Comparison of ENCODE assay signal across 8 mouse cellular contexts in the genomic region with DNA sequence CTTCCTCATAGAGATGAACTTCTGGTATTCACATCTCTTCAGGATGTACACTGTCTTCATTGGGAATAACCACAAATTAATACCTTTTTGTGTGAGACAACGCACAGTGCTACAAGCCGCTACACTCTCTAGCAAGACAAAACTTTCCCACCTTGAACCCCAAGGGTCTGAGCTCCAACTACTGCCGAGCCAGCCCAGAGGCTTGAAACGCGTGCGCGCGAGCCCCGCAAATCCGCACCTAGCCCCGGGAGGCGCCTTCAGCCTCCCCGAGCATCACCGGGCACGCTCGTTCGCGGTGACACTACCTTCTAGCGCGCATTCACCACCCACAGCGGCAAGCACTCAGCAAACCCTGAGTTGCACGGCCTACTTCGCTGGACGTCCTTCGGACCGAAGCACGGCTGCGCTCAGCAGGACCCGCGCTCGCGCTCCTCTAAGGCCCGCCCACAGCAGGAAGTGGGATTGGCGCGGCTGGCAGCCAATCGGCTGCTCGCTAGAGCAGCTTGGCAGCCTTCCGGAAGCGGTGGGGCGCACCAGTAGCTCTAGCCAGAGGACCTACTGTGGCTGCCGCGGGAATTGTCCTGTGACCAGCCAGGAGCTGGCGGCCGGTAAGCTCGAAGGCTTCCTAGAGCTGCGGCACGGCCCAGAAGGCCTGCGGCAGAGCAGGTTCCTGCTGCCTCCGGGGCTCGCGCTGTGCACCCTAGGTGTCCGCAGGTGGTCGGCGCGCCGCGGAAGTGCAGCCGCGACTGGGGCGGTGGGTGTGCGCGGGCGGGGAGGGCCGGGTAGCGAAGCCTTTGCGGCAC. TPM values are rescaled to one million over a fixed set of nuclear protein-coding genes. Genes with fewer than 3 reads are reported as not detected.
DNase-seq lines count a peak whose midpoint lies in the region; ATAC-seq lines count a peak whose summit lies in the region.

A gene (minus strand): TSS at position 438 of the 803 bp plus-strand sequence.
A gene (plus strand): TSS at position 515 of the 803 bp plus-strand sequence.
A gene (plus strand): TSS at position 531 of the 803 bp plus-strand sequence.

- H3K4me1 ChIP-seq in heart, embryonic 14.5 days (ENCODE audit: control insufficient read depth in 2 of 2, insufficient read depth in 2 of 2, low read length in 2 of 2), result peaks cover 0 to 2% of the 10 kb centered on the region in 2 experiments; a peak in 1 of 4 replicates
- peaks cover 31% of the 10 kb centered on the region for H3K4me1 ChIP-seq in liver, embryonic 13.5 days (replicated peaks)
- H3K4me1 ChIP-seq in stomach, embryonic 16.5 days (ENCODE audit: control insufficient read depth, insufficient read depth, low read length), result 0 out of 2 replicates have a peak, but pooled peaks cover 4% of the 10 kb centered on the region

- ATAC-seq in CD4-positive, CD25-positive, alpha-beta regulatory T cell, adult 4 months, result peak; percentile 98
- ATAC-seq in heart, embryonic 14.5 days (ENCODE audit: insufficient number of reproducible peaks, insufficient read depth, low FRiP score, low read depth), result peak; percentile 98
- peak; percentile 99 for ATAC-seq in liver, embryonic 13.5 days (ENCODE audit: low read depth)
- peak; percentile 100 for ATAC-seq in stomach, embryonic 16.5 days (ENCODE audit: insufficient read depth, low FRiP score)

- peak within 1 kb of the TSS; percentile 77 for H3K4me2 ChIP-seq in heart, embryonic 14.5 days (ENCODE audit: low read length)
- H3K4me2 ChIP-seq in liver, embryonic 13.5 days, result peak within 1 kb of the TSS; percentile 84
- peak within 1 kb of the TSS; percentile 58 for H3K4me2 ChIP-seq in stomach, embryonic 16.5 days (ENCODE audit: low read depth, low read length)

- peak within 1 kb of the TSS; percentile 84 to 93 for H3K27ac ChIP-seq in heart, embryonic 14.5 days (replicated peaks in 1 of 2; ENCODE audit: control insufficient read depth in 1 of 2, insufficient read depth in 1 of 2, low read depth in 2 of 2, low read length in 2 of 2)
- peak within 1 kb of the TSS; percentile 91 for H3K27ac ChIP-seq in liver, embryonic 13.5 days
- H3K27ac ChIP-seq in stomach, embryonic 16.5 days (ENCODE audit: low read length), result peak within 1 kb of the TSS; percentile 89

- WGBS in heart, embryonic 14.5 days, result under 1% methylated on average over 66 of the region's 66 CpGs
- WGBS in liver, embryonic 13.5 days (ENCODE audit: insufficient replicate concordance), result under 1% methylated on average over 66 of the region's 66 CpGs
- under 1% methylated on average over 66 of the region's 66 CpGs for WGBS in stomach, embryonic 16.5 days

- peaks cover 15% of the 10 kb centered on the region for H3K36me3 ChIP-seq in heart, embryonic 14.5 days (ENCODE audit: control insufficient read depth, insufficient read depth, low read length)
- peaks cover 16% of the 10 kb centered on the region for H3K36me3 ChIP-seq in liver, embryonic 13.5 days
- no peaks in the 10 kb centered on the region for H3K36me3 ChIP-seq in stomach, embryonic 16.5 days (ENCODE audit: control insufficient read depth, insufficient read depth, low read length)

- DNase-seq in c-Kit-negative CD71-positive TER-119-positive erythroid progenitor cells, embryonic 14.5 days (ENCODE audit: low read depth, low spot score), result peak; percentile 85
- peak; percentile 88 for DNase-seq in fibroblast of lung, adult 2 months (ENCODE audit: low read depth)
- peak; percentile 96 for DNase-seq in kidney, postnatal 14 days
- peak; percentile 93 for DNase-seq in liver, embryonic 13.5 days
- peak; percentile 92 for DNase-seq in neural tube, embryonic 10.5 days (ENCODE audit: extremely low spot score, low spot score)

- no peaks in the 10 kb centered on the region for H3K27me3 ChIP-seq in heart, embryonic 14.5 days (ENCODE audit: control insufficient read depth, insufficient read depth, low read length)
- H3K27me3 ChIP-seq in liver, embryonic 13.5 days, result no peaks in the 10 kb centered on the region
- H3K27me3 ChIP-seq in stomach, embryonic 16.5 days (ENCODE audit: control insufficient read depth, insufficient read depth, low read length), result no peaks in the 10 kb centered on the region

- H3K9me3 ChIP-seq in heart, embryonic 14.5 days (ENCODE audit: control insufficient read depth, low read length), result no peaks in the 10 kb centered on the region
- no peaks in the 10 kb centered on the region for H3K9me3 ChIP-seq in liver, embryonic 13.5 days (replicated peaks)
- no peaks in the 10 kb centered on the region for H3K9me3 ChIP-seq in stomach, embryonic 16.5 days (replicated peaks; ENCODE audit: control insufficient read depth, low read length)

- peak within 1 kb of the TSS; percentile 90 for H3K9ac ChIP-seq in heart, embryonic 14.5 days (ENCODE audit: low read length)
- H3K9ac ChIP-seq in liver, embryonic 13.5 days, result peak within 1 kb of the TSS; percentile 88
- H3K9ac ChIP-seq in stomach, embryonic 16.5 days (ENCODE audit: low read length), result peak within 1 kb of the TSS; percentile 87

- peak within 1 kb of the TSS; percentile 73 to 83 for H3K4me3 ChIP-seq in heart, embryonic 14.5 days (ENCODE audit: control insufficient read depth in 1 of 2, insufficient read depth in 1 of 2, low read depth in 1 of 2, low read length in 2 of 2)
- H3K4me3 ChIP-seq in liver, embryonic 13.5 days (replicated peaks), result peak within 1 kb of the TSS; percentile 85
- H3K4me3 ChIP-seq in stomach, embryonic 16.5 days (replicated peaks; ENCODE audit: low read length), result peak within 1 kb of the TSS; percentile 81

RNA-seq across cellular contexts. Expression of the first gene that starts in this region (rescaled TPM):
- polyA plus RNA-seq in CD4-positive, CD25-positive, alpha-beta regulatory T cell, adult 4 months (2017; shearing (Covaris generic)), result 10 to 100 TPM; 31.7 to 34.9 TPM
- 9.9 and 10.2 TPM in 2 replicates for polyA plus RNA-seq in heart, embryonic 14.5 days (2014; fragmentation: Nextera tagmentation; extraction: Ambion mirVana)
- polyA plus RNA-seq in liver, embryonic 13.5 days (2015; fragmentation: Nextera tagmentation; extraction: Ambion mirVana), result 9.7 and 13.6 TPM in 2 replicates
- 13.2 and 14.1 TPM in 2 replicates for polyA plus RNA-seq in stomach, embryonic 16.5 days (2015; fragmentation: Nextera tagmentation; extraction: Ambion mirVana)

RNA-seq across cellular contexts. Expression of the second gene that starts in this region (rescaled TPM):
- polyA plus RNA-seq in CD4-positive, CD25-positive, alpha-beta regulatory T cell, adult 4 months (2017; shearing (Covaris generic)), result 10 to 100 TPM; 64.5 to 73.5 TPM
- polyA plus RNA-seq in heart, embryonic 14.5 days (2014; fragmentation: Nextera tagmentation; extraction: Ambion mirVana), result 31.9 and 33.7 TPM in 2 replicates
- 29.3 and 33.2 TPM in 2 replicates for polyA plus RNA-seq in liver, embryonic 13.5 days (2015; fragmentation: Nextera tagmentation; extraction: Ambion mirVana)
- polyA plus RNA-seq in stomach, embryonic 16.5 days (2015; fragmentation: Nextera tagmentation; extraction: Ambion mirVana), result 42.1 and 45.3 TPM in 2 replicates

RNA-seq across cellular contexts. Expression of the third gene that starts in this region (rescaled TPM):
- 1 to 10 TPM in 1 of 2 experiments, not detected in 1; 6.5 TPM for polyA plus RNA-seq in CD4-positive, CD25-positive, alpha-beta regulatory T cell, adult 4 months (2017; shearing (Covaris generic))
- not detected in 2 replicates for polyA plus RNA-seq in heart, embryonic 14.5 days (2014; fragmentation: Nextera tagmentation; extraction: Ambion mirVana)
- polyA plus RNA-seq in liver, embryonic 13.5 days (2015; fragmentation: Nextera tagmentation; extraction: Ambion mirVana), result not detected in 2 replicates
- not detected in 2 replicates for polyA plus RNA-seq in stomach, embryonic 16.5 days (2015; fragmentation: Nextera tagmentation; extraction: Ambion mirVana)

Comparison
In these comparisons a context has a peak if more than half of its experiments do, and no peak if none do; other contexts are left out.
1. Peak in every context shown above with its lines: DNase-seq, ATAC-seq, H3K4me3 ChIP-seq and H3K27ac ChIP-seq.